Mouse (Mus musculus): Measurements from ENCODE around the gene Zfp831.

DNA sequence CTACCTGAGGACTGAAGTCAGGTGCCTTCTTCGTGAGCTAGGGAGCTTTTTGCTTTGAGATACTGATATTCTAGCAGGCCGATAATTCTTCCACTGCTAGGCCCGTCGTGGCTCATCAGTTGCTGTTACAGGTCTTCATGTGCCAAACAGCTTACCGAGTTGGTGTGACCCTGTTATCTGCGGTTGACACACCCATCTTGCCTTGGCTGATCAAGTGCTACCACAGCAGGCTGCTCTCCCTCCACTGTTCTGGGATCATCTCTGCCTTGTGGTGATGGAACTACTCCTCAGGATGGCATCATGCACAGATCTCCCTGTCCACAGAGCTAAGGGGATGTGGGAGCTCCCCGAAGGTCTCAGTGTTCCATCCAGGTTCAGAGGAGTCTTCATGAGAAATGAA is 21.5 kb upstream of the Zfp831 start:
- TF ChIP-seq CTCF (IDR thresholded peaks at IDR 0.05; ENCODE audit: control insufficient read depth, insufficient read depth, low read length): no peak
- no peak for TF ChIP-seq POLR2A (IDR thresholded peaks at IDR 0.05; ENCODE audit: borderline replicate concordance, control insufficient read depth, low read depth, low read length)

Data from bone marrow, adult 2 months (tissue).